Mouse (Mus musculus) urinary bladder, adult 18-20 months (tissue): Measurements from ENCODE around the gene Adcy6.

Experiments used
- DNase-seq, 2 experiments: peaks; one replicate each; pipeline ENCODE4 v3.0.0; 2022; ENCODE audit warnings: low spot score in 2 of 2, mixed read lengths in 2 of 2

Adcy6 gene

DNA sequence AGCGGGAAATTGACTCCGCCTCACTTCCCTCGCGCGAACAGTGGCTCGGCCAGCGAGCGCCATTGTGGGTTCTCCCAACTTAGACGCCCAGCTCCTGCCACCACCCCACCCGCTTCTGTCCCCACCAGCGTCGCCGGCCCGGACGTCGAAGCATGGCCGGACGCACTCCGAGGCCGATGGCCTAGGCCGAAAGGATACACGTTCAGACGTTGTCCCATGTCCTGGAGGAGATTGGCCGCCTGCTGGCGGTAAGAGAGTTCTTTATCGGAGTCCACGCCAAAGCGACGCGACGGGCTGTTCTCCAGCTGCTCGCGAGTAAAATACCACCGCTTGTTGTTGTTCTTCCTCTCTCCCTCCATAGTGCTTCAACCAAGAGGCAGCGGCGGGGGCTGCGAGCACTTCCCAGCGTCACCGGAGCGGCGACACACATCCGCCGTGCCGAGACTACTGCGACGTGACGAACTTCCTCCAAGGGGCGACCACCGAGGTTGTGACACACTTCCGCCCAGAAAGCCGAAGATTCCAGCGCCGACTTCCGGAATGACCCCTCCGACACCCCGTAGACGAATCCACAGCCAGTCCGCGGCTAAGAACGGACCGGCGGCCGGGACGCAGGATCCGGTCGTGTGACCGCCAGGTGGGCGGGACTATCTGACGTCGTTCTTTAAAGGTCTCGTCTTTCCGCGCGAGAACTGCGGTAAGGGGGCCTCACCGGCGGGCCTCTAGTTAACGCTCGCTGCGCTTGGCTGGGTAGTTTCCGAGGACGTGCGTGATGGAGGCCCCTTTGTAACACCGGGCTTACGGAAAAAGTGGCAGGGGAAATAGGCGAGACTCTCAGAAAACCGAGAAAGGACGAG is 42.4 kb downstream of the Adcy6 start:
- peak; percentile 98 to 100 for DNase-seq

DNA sequence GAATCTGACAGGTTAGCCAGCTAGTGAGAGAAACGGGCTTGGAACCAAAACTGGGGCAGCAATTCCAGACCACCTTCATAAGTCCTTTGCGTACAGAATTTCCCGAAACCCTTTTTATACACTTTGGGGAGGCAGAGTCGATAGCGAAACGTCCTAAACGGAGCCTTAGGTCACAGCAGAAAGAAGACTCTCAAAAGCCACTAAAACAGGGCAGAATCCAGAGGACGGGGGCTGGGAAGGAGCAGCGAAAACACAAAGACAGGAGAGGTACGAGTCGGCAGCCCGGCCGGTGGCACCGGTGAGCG is 43.0 kb downstream of the Adcy6 start:
- DNase-seq: no peak

DNA sequence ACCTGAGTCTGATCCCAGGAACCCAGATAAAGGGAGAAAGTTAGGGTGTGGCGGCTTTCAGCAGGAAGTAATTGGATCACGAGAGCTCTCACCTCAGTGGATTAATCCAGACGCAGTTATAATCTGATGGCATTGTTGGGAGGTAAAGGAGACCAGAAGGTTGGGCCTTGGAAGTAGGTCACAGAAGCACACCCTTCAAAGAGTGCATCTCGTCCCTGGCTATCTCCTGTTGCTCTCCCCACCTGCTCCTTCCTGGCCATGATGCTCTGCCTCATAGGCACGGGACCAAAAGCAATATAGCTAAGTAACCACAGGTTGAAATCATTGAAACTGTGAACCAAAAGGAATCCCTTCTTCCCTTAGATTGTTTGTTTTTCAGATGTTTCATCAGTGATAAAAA is 52.7 kb downstream of the Adcy6 start:
- no peak for DNase-seq

DNA sequence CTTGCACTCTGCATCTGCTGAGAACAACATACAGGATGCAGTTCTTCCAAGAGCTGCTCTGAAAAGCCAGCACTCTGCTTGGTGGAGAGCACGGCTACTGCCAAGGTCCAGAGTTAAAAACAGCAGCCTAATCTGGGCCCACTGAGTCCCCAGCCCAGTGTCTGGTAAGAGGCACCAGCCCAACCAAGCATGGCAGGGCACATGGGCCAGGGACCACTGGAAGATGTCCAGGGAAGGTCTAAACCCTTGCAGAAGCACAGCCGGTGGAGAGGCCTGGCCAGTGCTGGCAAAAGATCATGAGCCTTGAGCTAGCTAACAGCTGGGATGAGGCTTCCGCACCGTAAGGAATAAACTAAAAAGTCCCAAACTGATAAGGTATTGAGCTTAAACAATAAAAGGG is 54.0 kb downstream of the Adcy6 start:
- DNase-seq: no peak

DNA sequence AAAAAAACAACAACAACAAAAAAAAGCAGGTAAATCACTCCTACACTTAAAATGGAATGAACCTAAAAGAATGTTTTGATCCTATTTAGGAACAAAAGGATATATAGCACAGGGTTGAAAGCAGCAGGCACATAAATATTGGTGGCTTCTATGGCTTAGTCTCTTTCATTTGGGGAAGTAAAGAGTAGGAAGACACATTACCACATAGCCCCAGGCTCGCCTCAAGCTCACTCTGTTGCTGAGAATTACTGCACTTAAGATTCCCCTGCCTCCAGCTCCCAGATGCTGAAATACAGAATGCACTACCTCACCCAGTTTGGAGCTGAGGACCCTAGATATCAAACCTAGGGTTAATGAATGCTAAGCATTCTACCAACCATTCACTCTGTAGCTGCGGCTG is 57.1 kb downstream of the Adcy6 start:
- no peak for DNase-seq

DNA sequence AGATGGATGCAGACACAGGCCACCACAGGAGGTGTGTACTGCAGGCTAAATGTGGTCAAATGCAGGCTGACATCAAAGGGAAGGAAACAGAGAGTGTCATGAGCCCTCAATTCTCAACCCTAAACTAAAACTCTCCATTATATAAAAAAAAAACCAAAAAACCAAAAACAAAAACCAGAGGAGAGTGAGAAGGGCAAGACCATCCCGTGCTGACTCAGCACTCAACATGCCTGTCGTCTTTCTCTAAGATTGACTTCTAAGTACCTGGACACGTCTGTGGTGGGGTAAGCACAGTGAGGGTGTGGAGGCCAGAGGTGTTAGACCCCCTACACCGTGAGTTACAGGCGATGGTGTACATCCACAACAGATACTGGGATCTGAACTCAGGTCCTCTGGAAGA is 63.0 kb downstream of the Adcy6 start:
- DNase-seq: no peak

DNA sequence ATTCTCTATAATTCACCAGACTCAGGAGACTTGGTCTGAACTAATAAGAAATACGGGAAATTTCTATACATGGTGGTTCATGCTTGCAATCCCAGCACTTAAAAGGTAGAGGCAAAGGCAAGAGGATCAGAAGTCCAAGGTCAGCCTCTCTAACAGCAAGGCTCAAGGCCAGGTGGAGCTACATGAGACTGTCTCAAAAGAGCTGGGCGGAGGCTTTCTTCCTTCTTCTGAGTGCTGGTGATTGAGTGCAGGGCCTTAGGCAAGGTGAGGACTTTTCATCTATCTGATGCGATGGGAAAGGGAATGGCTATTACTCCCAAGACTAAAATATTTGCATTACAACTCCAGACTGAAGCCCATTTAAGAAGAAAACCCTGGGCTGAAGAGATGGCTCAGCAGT is 64.7 kb downstream of the Adcy6 start:
- DNase-seq: no peak

DNA sequence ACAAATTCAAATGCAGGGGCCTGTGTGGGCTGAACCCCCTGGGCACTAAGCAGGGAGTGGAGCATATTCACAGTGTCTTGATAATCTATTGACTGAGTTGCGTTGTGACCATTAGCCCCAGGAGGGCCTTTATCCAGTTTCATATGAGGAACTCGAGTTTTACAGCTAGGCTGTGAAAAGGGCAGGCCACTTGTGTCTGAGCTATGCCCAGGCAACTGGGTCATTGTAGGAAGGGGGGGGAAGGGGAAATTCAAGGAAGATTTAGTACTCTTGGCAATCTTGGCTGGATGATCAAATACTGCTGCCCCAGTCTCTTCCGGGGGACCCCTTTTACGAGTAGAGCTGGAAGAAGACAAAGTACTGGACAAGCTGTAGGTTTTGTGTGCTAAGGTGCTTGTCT is 66.5 kb downstream of the Adcy6 start:
- no peak for DNase-seq

DNA sequence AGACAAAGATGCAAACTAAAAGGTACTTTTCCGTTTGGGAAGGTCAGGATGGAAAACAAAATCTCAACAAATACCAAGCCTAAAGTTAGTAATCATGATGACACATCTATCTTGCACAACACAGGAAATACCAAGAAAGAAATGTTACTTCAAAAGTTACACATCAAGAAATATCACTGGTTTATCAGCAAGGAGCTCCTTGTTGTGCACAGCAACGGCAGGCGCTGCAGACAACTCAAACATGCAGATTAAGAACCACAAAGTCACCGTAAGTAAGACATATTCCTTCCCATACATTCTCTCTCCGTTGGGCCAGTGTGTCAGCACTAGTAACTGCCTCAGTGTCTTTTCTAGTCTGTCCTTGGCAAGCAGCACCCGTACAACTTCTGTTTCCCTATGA is 68.8 kb downstream of the Adcy6 start:
- DNase-seq: no peak
